Mouse (Mus musculus) E14TG2a.4 (cell line): Measurements from ENCODE around the gene Tssc4.

Source experiments
- CTCF ChIP-seq: conservative IDR thresholded peaks from 2 replicates; pipeline ENCODE4 v1.5.1; 2014; ENCODE audit warnings: low read length
- NANOG ChIP-seq: IDR thresholded peaks from 2 replicates; pipeline ENCODE4 v1.6.1; 2014; ENCODE audit warnings: borderline replicate concordance, low read length, mixed read lengths
- POU5F1 ChIP-seq: IDR thresholded peaks from 2 replicates; pipeline ENCODE4 v1.6.1; 2014; ENCODE audit warnings: low read length, borderline replicate concordance

DNA sequence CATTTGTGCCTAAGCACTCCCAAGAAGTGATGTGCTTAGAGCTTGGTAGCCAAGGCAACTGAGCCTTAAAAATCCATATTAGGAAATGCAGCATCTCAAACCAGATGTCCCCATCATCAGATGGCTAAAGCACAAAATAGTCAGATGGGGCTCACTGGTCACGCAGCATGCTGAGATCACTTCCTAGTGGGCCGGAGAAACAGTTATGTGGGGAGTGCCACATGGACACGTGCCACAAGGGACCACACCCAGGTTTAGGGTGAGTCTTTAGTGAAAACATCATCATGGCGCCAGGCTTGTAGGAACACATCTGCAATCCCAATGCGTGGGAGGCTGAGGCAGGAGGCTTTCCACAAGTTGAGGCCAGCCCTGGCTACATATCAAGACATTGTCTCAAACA is 47.5 kb downstream of the Tssc4 start:
- TF ChIP-seq CTCF (no peak), NANOG (no peak), POU5F1 (no peak)
